Mouse (Mus musculus): ENCODE measurements around the gene Stk39. TPM values are rescaled to one million over a fixed set of nuclear protein-coding genes. Genes with fewer than 3 reads are reported as not detected.

Stk39 gene
- polyA plus RNA-seq, 1 experiment = 5.5 TPM

DNA sequence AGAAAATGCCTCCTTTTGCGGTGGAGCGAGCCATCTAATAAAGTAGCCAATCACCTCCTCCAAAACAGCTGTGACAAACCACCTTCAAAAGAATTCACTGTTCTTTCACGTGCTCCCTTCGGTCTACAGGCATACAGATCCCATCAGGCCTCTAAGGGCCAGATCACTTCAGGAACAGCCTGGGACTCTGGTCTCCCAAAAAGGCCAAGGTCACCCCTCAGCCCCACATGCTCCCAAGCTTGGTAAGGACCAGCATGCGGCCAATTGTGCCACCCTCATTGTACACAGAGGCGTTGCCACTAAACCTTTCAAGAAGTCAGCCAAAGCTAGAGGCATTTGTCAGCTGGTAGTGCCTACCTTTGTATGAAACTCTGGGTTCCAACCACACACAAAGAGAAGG lies 28.9 kb downstream of the Stk39 start:
- Histone ChIP-seq H3K36me3 (ENCODE audit: control insufficient read depth, insufficient read depth, low read length) (no peaks in the 10 kb centered on the region), H3K4me1 (replicated peaks; ENCODE audit: control insufficient read depth, insufficient read depth, low read length) (no peaks in the 10 kb centered on the region), H3K4me3 (ENCODE audit: control insufficient read depth, insufficient read depth, low read length) (no peak overlapping the region), H3K27ac (ENCODE audit: control insufficient read depth, insufficient read depth, low read length) (no peak overlapping the region), H3K27me3 (ENCODE audit: control insufficient read depth, insufficient read depth, low read length) (no peaks in the 10 kb centered on the region)
- 87% methylated on average over 6 of the region's 6 CpGs for WGBS
- TF ChIP-seq POLR2A (IDR thresholded peaks at IDR 0.05; ENCODE audit: control insufficient read depth, extremely low read depth, insufficient read depth, low read length, poor library complexity) = no peak
- TF ChIP-seq CTCF (IDR thresholded peaks at IDR 0.05; ENCODE audit: borderline replicate concordance, control insufficient read depth, extremely low read depth, insufficient read depth, low read length, poor library complexity) = no peak
- DNase-seq = no peak

DNA sequence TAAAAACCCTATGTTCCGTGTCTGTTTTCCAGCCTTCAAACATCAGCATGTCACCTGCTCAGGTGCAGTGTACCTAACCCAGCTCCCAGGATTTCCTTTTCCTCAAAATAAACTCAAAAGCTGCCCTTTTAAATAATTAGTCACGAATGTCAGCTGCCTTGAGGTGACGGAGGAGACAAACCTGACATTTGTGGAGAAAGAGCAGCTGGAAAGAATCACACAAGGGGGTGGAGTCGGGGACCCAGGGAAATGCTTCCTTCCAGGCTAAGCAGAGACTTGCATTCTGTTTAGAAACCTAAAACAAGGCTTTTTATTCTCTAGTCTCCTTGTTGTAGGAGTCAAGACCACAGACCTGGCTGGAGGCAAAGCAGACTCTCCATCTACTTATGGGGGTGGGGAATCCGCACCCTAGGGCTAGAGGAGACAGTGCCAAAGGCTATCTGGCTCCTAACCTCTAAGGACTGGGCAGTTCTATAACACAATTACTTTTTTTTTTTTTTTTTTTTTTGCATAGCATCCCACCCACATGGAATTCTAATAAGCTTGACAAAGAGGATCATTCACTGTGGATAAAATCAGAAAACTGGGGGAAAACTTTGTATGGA lies 29.9 kb downstream of the Stk39 start:
- Histone ChIP-seq H3K4me1 (replicated peaks; ENCODE audit: control insufficient read depth, insufficient read depth, low read length) (no peaks in the 10 kb centered on the region), H3K4me3 (ENCODE audit: control insufficient read depth, insufficient read depth, low read length) (no peak overlapping the region), H3K36me3 (ENCODE audit: control insufficient read depth, insufficient read depth, low read length) (no peaks in the 10 kb centered on the region), H3K27ac (ENCODE audit: control insufficient read depth, insufficient read depth, low read length) (no peak overlapping the region), H3K27me3 (ENCODE audit: control insufficient read depth, insufficient read depth, low read length) (no peaks in the 10 kb centered on the region)
- 92% methylated on average over 5 of the region's 5 CpGs for WGBS
- no peak for DNase-seq
- TF ChIP-seq CTCF (IDR thresholded peaks at IDR 0.05; ENCODE audit: borderline replicate concordance, control insufficient read depth, extremely low read depth, insufficient read depth, low read length, poor library complexity) (no peak), POLR2A (IDR thresholded peaks at IDR 0.05; ENCODE audit: control insufficient read depth, extremely low read depth, insufficient read depth, low read length, poor library complexity) (no peak)

DNA sequence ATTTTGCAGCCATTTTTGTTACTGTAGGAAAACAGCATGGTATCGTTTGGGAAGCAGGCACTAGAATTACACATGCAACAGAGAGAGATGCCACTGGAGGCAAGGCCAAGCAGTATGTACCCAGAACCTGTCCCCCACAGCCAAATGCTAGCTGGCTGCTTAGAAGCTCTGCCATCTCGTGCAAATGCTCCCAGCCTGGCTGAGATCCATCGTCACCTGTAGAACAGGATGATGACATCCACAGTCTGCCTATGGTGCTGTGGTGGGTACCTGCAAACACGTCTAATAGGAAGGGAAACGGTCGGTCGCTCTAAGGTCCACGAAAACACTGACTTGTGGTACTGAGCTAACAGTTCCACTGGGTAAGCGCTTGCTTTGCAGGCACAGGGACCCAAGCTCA lies 32.5 kb downstream of the Stk39 start:
- Histone ChIP-seq H3K4me1 (replicated peaks; ENCODE audit: control insufficient read depth, insufficient read depth, low read length) (peaks cover 13% of the 10 kb centered on the region), H3K36me3 (ENCODE audit: control insufficient read depth, insufficient read depth, low read length) (no peaks in the 10 kb centered on the region), H3K4me3 (ENCODE audit: control insufficient read depth, insufficient read depth, low read length) (no peak overlapping the region), H3K27ac (ENCODE audit: control insufficient read depth, insufficient read depth, low read length) (no peak overlapping the region), H3K27me3 (ENCODE audit: control insufficient read depth, insufficient read depth, low read length) (no peaks in the 10 kb centered on the region)
- no peak for DNase-seq
- WGBS = 96% methylated on average over 9 of the region's 9 CpGs
- TF ChIP-seq POLR2A (IDR thresholded peaks at IDR 0.05; ENCODE audit: control insufficient read depth, extremely low read depth, insufficient read depth, low read length, poor library complexity) (no peak), CTCF (IDR thresholded peaks at IDR 0.05; ENCODE audit: borderline replicate concordance, control insufficient read depth, extremely low read depth, insufficient read depth, low read length, poor library complexity) (no peak)

DNA sequence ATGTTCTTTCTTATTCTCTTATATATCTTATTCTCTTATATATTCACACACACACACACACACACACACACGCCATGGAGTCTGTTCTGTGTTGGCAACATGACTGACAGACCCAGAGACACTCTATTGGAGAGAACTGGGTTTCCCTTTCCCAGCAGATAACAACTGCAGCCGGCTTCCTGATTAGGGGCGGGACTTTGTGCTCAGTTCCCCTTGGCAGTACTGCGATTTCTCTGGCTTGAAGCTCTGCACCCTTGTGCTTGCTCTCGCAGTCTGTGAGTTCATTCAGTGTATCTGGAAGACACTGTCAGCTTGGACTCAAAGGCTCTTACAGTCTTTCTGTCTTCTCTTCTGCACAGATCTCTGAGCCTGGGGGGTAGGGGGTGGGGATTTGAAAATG lies 34.1 kb downstream of the Stk39 start:
- no peak for DNase-seq
- Histone ChIP-seq H3K27ac (ENCODE audit: control insufficient read depth, insufficient read depth, low read length) (no peak overlapping the region), H3K27me3 (ENCODE audit: control insufficient read depth, insufficient read depth, low read length) (no peaks in the 10 kb centered on the region), H3K36me3 (ENCODE audit: control insufficient read depth, insufficient read depth, low read length) (no peaks in the 10 kb centered on the region), H3K4me1 (replicated peaks; ENCODE audit: control insufficient read depth, insufficient read depth, low read length) (peaks cover 13% of the 10 kb centered on the region), H3K4me3 (ENCODE audit: control insufficient read depth, insufficient read depth, low read length) (no peak overlapping the region)
- TF ChIP-seq CTCF (IDR thresholded peaks at IDR 0.05; ENCODE audit: borderline replicate concordance, control insufficient read depth, extremely low read depth, insufficient read depth, low read length, poor library complexity) = no peak
- no peak for TF ChIP-seq POLR2A (IDR thresholded peaks at IDR 0.05; ENCODE audit: control insufficient read depth, extremely low read depth, insufficient read depth, low read length, poor library complexity)
- 72% methylated on average over 5 of the region's 5 CpGs for WGBS

DNA sequence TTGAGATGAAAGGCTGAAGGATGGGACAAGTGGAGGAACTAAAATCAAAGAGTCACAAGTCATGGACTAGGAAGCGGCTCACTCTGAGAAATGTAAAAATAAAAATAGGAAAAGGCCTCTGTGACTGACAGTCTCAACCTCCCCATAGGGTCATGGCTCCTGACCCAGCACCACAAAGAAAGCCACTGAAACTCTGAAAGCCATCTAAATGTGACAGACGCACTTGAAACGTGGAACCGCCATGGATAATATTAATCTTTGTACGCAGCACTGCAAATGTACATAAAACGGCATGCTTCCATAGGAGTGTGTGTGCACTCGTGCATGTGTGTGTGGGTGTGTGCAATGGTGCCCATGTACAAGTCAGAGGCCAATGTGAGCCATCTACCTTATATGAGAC lies 34.9 kb downstream of the Stk39 start:
- TF ChIP-seq CTCF (IDR thresholded peaks at IDR 0.05; ENCODE audit: borderline replicate concordance, control insufficient read depth, extremely low read depth, insufficient read depth, low read length, poor library complexity) (no peak), POLR2A (IDR thresholded peaks at IDR 0.05; ENCODE audit: control insufficient read depth, extremely low read depth, insufficient read depth, low read length, poor library complexity) (no peak)
- Histone ChIP-seq H3K27me3 (ENCODE audit: control insufficient read depth, insufficient read depth, low read length) (no peaks in the 10 kb centered on the region), H3K4me1 (replicated peaks; ENCODE audit: control insufficient read depth, insufficient read depth, low read length) (peaks cover 13% of the 10 kb centered on the region), H3K27ac (ENCODE audit: control insufficient read depth, insufficient read depth, low read length) (no peak overlapping the region), H3K36me3 (ENCODE audit: control insufficient read depth, insufficient read depth, low read length) (no peaks in the 10 kb centered on the region), H3K4me3 (ENCODE audit: control insufficient read depth, insufficient read depth, low read length) (no peak overlapping the region)
- DNase-seq = no peak
- WGBS = 96% methylated on average over 7 of the region's 7 CpGs

DNA sequence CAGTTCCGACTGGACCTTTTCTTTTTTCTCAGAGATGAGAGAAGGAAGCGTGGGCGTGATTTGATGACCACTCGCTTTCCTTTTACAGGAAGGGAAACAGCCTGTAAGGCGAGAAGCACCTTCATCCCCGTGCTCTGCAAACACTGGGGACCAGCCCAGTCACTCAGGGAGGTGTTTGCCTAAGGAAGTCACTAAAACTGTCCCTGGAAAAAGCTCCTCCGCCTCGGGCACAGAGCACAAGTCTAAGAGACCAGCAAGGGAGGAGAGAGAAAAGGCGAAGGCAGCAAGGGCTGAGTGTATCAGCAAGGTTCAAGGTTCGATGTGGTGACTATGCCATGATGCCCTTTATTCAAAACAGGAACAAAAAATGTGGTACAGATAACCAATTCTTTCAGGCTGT lies 35.8 kb downstream of the Stk39 start:
- Histone ChIP-seq H3K4me3 (ENCODE audit: control insufficient read depth, insufficient read depth, low read length) (peak overlapping the region; percentile 2; the same call in 1 of the 2 replicates), H3K36me3 (ENCODE audit: control insufficient read depth, insufficient read depth, low read length) (no peaks in the 10 kb centered on the region), H3K27ac (ENCODE audit: control insufficient read depth, insufficient read depth, low read length) (0 out of 2 replicates have a peak overlapping the region, but pooled peaks have one; percentile 6), H3K4me1 (replicated peaks; ENCODE audit: control insufficient read depth, insufficient read depth, low read length) (peaks cover 17% of the 10 kb centered on the region), H3K27me3 (ENCODE audit: control insufficient read depth, insufficient read depth, low read length) (no peaks in the 10 kb centered on the region)
- WGBS = 24% methylated on average over 10 of the region's 10 CpGs
- DNase-seq = no peak
- TF ChIP-seq CTCF (IDR thresholded peaks at IDR 0.05; ENCODE audit: borderline replicate concordance, control insufficient read depth, extremely low read depth, insufficient read depth, low read length, poor library complexity) = no peak

All from thymus, adult 2 months (tissue).